Mouse (Mus musculus) neural tube, embryonic 10.5 days (tissue): ENCODE measurements at regions not wholly inside any gene's neighbourhood (a gene's known extent, or its start where the extent isn't known, plus 50 kb on each side); places are given as distances from the start of the nearest gene placed in this dataset.
A peak's percentile ranks its signal among the peaks of the same experiment; 100 is the strongest.
"Not testable (repeated sequence)": the region's sequence is repeated elsewhere in the genome, so short reads cannot be mapped to it uniquely, and the experiment has no call there.

Experiments used
- DNase-seq: peaks from one replicate; pipeline ENCODE4 v3.0.0-alpha.2; 2017; ENCODE audit warnings: low spot score; ENCODE audit errors: extremely low spot score

DNA sequence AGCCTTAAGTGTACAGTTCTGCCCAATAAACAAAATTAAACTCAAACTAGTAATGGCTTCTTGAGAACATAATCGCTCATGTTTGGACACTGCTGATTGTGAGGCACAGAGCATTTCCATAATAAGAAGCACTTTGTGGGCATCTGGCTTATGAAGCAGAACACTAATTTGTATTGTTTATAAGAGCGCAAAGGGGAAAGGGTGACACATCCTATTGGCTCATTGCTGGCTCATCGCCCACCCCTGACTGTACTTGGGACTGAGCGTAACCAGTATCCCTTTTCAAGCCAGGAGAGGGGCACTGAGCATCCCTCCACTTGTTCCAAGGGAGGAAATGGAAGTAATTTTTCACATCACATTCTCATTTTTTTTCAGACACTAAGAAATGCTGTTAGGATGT, 288.0 kb downstream of the Sfmbt2 start:
- DNase-seq: no peak

DNA sequence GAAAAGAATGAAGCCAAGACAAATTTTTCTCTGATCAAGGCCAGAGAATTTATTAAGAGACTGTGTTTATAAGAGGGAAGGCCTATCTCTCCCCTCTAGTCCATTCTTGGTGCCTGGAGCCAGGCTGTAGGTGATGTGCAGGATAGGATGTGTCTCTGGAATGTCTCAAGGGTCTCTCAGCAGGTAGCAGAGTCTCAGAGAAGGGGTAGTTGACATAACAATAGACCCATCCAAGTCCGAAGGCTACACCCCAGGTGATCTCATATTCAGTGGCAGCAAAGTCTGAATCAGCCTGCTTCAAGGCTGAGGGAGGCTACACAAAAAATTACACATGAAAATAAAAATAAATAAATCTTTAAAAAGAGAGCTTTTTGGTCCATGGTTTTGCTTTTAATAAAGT, 297.6 kb downstream of the Sfmbt2 start:
- not testable (repeated sequence) for DNase-seq

DNA sequence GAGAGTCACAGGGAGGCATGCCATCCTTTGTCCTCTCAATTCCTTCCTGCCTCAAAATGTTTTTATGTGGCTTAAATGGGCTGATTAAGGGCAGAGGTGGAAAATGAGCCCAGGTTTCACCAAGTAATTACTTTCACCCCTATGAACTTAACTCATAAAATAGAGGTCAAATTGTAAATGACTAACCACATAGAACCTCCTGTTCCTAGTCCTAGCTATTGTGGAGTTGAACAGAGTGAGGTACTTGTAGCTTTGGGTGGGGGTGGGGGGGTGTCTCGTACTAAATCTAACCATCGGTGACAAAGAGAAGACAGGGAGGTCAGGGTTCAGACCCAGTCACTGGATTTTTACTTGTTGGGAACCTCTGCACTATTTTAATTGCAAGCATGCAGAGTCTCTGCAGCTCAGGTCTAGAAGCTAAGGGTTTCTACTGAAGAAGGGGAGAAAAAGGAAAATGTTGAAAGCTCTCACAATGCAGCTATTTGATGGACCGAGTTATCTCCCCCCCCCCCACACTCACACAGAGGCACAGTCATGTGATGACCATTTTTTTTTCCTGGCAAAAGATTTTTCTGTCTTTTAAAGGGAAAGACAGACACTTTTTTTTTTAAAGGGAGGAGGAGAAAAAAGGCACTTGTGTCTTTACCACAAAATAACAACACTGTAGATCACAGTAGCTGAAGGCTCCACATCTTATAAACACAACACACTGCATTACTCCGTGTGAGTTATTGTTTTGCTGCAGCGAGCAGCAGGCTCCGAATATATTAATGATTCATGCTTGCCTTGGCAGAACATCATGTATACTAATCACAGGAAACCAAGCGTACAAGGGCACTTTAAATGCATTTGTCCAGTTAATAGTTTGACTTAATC, 300.4 kb downstream of the Sfmbt2 start:
- DNase-seq: no peak

DNA sequence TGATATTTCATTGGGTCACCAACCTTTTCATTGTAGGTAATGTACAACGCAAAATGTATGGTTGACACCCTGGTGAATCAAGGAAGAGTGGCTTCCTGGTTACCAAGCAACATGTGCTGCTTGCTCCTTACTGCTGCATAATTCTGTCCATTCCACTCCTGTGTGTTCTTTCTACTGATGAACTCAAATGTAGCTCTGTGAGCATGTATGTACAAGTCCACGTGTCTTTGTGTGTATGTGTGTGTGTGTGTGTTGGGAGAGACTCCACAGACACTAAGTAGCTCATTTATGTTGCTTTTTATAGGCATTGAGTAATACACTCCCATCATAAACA, 301.0 kb downstream of the Sfmbt2 start:
- DNase-seq: no peak

DNA sequence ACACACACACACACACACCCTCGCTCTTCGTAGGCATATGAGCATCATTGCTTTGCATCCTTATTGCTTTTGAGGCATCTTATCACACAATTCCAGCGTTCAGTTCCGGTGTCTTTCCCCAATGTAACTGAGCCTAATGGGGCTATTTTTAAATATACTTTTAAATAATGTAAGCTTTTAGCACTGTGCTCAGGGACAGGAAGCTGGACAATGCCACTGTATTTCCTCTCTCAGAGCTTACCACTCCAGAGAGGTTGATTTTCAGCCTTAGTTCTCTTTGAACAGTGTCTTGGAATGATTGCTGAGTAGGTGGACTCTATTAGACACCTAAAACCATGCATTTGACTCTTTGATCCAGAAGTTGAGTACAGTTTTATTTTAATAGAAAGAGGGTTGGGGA, 301.9 kb downstream of the Sfmbt2 start:
- no peak for DNase-seq

DNA sequence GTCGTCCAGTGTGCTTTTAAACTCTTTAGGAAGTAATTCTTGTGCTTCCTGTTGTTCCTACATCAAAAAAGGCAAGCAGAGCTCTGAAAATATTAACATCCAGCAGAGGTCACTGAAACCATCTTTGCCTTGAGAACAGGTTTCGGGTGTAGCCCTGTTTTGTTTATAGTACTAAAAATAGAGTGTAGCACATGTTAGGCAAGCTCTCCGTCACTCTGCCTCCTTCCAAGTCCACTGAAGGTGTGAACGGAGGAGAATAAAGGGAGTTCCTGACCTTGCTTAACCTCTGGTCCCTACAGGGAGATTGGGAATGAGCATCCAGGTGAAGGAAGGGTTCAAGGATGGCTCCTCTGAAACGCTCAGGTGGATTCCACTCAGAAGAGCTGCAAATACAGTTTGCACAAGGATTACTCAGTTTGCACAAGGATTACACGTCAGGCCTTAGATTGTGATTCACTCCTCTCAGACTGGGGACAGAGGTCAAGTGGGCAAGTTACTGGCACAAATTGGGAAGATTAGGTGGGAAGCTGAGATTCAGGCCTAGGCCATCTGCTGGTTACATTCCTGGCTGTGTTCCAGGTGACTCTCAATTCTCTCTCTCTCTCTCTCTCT, 304.5 kb downstream of the Sfmbt2 start:
- DNase-seq: no peak

DNA sequence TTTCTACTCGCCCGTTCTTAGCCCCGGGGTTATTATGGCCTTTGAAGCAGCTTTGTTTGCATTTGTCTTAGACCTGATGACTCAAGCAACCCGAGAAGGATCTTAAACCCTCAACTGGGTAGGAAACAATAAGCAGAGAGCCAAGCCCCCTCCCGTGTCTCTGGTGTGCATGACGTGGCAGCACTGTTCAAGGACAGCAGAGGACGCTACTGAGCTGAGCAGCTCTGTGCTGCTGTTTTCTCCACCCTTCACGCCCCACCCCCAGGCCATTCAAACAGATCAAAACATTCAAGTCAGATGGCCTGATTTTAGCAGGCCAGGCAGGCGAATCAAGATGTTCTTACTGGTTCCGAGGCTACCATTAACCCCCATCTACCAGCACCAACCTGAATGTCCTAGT, 331.1 kb downstream of the Sfmbt2 start:
- no peak for DNase-seq

DNA sequence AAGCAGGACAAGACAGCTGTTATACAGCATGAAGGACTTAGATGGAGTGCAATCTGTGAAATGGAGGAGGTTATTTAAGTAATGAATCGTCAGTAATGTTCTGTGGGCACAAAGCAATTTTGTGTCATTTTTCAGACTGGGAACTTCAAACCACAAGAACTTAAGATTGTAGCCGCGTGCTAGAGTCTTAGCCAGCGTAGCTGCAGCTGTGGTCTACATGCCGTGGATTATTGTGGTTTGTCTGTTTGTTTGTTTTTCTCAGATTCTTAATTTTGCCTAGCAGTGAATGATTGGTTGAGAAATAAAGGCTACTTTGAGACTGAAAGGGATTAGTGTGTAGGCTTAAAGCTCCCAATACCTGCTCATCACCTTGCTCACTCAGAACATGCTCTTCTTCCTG, 348.1 kb downstream of the Sfmbt2 start:
- no peak for DNase-seq

DNA sequence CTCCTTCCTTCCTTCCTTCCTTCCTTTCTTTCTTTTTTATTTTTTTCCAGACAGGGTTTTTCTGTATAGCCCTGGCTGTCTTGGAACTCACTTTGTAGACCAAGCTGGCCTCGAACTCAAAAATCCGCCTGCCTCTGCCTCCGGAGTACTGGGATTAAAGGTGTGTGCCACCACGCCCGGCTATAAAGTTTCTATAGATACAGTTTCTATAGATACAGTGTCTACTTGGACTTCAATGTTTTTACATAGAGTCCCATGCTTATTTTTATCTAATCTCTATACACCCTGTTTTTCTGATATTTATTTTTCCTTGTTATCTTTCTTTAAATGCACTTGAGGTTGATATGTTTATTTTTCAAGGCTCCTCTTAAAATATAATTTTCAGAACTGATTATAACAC, 364.0 kb downstream of the Sfmbt2 start:
- not testable (repeated sequence) for DNase-seq

DNA sequence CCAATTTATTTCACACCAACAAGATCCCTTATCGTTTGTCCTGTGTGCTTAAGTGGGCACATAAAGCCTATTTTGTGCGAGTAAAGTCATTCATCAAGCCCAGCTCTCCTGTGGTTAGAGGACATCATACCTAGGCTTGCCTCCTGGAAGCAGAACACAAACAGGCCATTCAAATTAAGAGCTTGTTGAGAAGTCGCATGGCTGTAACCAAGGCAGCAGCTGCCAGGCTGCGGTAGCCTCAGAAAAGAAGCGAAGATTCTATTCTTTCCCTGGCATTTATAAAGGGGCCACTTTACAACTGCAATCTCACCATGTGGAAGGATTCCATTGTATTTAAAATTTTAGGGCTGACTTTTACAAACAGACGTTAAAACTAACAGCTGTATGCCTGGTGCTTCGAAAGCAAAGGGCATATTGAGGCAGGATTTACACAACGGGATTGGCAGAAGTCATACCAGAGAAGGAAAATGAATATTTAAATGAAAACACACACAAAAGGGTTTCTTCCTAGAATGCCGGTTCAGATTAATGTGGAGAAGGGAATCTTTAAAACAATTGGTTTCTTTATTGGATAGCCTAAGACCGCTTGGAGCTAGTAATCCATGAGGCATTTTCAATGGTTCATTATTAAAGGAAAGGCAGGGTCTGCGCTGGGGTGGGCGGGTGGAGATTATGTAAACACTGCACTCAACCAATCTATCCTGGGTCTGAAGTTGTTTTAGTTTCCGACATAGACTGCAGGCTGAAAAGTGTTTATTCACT, 366.6 kb downstream of the Sfmbt2 start:
- DNase-seq: peak; percentile 16

DNA sequence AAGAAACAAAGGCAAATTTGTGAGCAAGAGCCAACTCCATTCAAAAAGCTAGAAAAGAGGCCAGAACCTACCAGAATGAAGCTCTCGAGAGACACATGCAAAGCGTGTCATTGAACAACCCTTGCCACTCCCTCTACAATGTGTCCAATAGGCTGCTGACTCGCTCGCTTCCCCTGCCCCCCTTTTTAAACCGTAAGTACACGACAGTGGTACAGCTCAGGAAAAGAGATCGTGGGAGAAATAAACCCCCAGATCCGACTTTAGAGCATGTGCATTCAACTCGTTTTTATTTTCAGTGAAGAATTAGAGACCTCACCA, 367.1 kb downstream of the Sfmbt2 start:
- no peak for DNase-seq

DNA sequence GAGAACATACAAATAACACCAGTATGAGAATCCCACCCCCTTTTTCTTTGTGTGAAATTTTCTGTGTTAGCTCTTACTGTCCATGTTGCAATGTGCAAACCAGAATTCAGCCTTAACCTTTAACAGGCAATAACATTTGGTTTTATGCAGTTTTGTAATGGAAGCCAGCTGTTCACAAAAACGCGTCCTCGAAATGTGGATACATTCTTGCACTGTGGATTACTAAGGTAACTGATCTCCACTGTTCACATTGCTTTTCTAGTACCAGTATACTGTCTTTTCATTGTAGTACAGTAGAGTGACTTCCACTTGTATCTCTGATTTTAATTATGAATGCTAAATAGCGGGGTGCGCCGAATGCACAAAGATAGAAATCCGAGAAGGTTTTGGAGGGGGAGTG, 374.8 kb downstream of the Sfmbt2 start:
- no peak for DNase-seq

DNA sequence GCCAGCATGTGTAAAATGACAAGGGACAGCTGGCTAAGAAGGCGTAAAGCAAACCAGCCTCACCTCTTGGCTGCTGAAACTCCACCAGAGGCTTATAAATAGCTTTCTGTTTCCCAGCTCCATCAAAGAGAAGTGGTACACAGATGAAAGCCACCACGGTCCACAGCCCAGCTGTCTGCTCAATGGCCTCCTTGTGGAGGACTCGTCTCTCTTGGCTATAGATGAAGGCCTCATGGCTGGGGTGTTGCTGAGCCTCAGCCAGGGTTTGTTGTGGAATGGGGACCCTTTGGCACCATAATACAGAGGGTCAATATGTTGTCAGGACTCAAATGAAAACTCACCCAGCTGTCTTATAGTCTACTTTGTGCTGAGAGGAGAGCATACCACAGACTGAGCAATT, 385.1 kb downstream of the Sfmbt2 start:
- no peak for DNase-seq

DNA sequence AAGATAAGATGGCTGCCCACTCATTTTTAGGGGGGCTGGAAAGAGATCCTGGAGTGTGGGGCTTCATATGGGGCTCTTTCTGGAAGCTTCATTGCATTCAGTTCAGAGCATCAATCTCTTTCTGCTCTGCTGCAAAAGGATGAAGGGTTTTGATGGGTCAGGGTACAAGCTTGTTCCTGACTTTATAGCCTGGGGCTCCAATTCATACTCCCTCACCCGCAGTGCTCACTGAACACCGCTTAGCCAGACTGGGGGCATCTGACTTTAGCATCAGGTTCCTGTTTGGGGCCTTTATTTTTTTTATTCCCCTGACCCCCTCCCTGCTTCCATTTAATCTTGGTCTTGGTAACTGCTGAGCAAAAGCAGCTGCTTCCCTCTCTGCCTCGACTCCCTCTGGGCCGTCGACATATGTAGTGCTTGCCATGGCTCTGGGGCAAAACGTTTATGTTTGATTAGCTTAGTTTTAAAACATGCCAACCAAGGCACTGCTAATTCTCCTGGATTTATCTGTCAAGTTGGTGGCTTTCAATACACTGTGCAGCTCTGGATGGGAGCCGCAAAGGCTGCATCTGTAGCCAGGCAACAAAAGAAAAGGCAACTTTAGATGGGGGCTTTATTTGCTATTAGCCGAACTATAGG, 387.0 kb downstream of the Sfmbt2 start:
- DNase-seq: no peak

DNA sequence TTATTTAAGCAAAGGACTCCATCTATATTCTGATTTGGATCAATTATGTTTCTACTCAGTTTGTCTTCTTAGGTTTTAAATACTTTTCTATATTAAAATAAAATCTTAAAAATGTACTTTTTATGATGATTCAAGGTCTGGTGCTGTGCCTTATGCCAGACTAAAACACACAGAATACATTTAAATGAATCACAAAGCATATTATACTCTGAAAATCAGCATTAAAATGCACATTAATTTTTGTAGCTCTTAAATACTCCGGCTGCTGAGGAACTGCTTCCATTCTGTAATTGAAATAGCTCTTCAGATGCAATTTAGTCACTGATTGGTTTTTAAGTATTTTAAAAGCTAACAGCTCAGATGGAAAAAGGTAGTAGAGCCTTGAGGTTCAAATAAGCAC, 387.6 kb downstream of the Sfmbt2 start:
- no peak for DNase-seq

DNA sequence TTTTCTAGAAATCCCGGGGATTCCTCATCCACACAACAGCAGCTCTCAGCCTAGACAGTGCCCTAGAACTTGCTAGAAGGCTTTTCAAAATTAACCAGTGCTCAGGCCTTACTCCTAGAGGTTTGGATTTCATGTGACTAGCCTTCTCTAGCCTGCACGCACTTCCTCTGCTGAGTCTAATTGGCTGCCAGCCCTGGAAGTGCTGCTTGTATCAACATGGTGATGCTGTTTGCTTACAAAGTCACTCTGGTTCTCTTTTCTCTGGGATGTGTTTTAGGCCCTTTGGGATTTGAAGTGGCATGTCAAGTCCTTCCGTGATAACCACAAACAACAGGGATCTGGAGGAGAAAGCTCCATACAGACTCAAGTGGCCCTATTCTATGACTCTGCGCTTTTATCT, 391.9 kb downstream of the Sfmbt2 start:
- no peak for DNase-seq

DNA sequence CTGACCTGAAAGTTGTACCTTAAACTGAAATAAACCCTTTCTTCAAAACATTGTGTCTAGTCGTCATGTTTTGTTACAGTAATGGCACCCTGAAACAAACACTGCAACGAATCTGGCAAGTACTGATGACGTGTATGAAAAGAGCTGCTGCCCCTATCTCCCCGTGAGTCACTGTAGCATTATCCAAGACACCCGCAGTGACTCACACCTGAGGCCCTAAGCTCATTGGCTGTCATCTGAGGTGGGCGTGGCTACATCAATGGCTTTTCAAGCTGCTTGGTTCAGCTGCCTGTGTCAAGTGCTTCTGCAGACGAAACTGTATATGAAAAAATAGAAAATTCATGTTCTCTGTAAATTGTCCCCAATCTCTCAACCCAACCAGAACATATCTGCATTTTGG, 388.8 kb upstream of the Prkcq start:
- DNase-seq: no peak

DNA sequence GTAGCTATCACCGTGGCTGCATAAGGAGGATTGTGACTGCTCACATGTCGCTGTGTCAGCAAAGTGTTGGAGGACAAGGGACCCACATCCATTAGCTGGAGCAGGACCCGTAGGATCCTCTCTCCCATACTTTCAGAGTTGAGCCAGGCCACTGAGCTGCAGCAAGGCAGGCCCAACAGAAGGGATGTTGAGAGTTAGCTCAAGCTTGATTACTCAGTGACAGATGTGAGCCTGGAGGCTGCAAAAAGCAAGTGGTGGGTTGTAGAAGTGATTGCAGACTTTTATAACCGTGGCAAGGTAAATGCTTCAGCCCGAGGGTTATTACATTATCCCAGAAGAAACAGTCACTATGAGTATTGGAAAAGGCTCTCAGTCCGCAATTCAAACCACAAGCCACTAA, 388.3 kb upstream of the Prkcq start:
- DNase-seq: no peak

DNA sequence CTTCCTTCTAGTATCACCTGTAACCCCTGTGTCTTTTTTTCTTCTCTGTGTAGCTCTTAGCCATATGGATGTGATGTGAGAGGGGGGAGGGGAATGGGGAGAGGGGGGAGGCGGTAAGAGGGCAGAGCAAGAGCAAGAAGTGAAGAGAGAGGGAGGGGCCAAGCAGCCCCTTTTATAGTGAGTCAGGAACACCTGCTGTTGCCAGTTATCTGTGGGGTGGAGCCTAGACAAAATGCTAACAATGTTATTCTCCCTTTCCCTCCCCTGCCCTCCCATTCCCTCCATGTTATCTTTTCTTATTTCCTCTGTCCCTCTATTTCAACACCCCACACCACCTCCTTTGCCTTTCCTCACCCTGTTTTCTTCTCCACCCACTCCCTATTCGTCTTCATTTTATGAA, 387.6 kb upstream of the Prkcq start:
- DNase-seq: no peak

DNA sequence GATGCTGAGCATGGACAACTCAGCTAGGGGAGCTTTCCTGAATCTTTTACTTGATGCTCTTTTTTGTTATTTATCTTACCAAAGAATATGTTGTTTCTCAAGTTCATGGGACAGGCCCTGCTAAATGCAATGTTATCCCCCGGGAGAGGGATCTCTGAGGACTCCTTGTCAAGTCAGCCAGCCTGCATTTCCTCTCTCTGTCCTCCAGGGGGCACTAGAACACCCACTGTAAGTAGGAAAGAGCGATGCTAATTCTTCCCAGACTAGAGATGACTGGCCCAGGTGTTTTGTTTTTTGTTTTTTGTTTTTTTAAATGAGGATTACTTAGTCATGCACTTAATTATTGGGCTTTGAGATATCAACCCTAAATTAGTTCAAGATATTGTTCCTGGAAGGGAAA, 386.8 kb upstream of the Prkcq start:
- peak; percentile 28 for DNase-seq

DNA sequence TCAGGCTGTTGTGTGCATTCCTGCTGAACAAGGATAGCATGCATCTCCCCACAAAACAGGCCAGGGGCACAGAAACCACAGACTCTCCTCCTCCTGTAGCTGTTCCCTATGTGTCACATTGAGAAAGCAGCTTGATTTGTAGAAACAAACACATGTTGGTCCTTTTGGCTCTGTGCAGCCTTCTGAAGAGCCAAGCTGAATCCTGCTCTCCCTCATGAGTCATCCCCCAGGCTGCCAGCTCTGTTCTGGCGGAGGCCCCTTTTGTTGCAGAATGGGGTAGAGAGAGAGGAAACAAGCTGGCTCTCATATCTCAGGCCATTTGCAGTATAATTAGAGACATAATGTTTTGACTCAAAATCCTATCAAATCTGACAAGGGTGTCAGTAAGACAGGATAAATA, 383.4 kb upstream of the Prkcq start:
- DNase-seq: no peak

DNA sequence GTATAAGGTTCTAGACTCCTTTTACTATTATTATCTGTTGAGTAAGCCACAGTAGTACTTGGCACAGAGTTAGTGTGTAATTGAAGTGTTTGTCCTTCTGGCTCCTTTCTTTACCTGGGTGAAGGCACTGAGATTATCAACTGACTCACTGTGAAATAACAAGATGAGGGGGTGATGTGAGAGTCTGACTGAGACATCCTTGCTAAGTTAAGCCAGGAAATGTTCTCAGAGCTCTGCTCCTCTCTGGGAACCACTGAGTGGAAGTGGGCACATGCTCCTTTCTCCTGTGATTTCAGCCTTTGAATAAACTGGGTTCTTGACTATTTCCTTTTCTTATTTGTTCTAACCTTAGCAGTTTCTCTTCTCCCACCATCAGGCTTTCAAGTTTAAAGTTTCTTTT, 380.7 kb upstream of the Prkcq start:
- DNase-seq: no peak
